Mouse (Mus musculus): Measurements from ENCODE around the gene Wars. TPM values are rescaled to one million over a fixed set of nuclear protein-coding genes. Genes with fewer than 3 reads are reported as not detected.

Wars gene
- polyA plus RNA-seq, 1 experiment from 2014 or later = 113 TPM

- Histone ChIP-seq H3K27ac (ENCODE audit: low read length) (no peak overlapping the region), H3K9ac (replicated peaks; ENCODE audit: low read depth, low read length) (no peak overlapping the region), H3K9me3 (ENCODE audit: control insufficient read depth, low read length) (no peaks in the 10 kb centered on the region), H3K36me3 (ENCODE audit: control insufficient read depth, insufficient read depth) (no peaks in the 10 kb centered on the region; the same call in 1 of the 2 replicates), H3K4me2 (ENCODE audit: low read length) (no peak overlapping the region), H3K27me3 (replicated peaks; ENCODE audit: control insufficient read depth, insufficient read depth, low read length) (no peaks in the 10 kb centered on the region), H3K4me3 (replicated peaks; ENCODE audit: low read length) (no peak overlapping the region), H3K4me1 (replicated peaks; ENCODE audit: control insufficient read depth, insufficient read depth, low read length) (peaks cover 3% of the 10 kb centered on the region)
- no peak for ATAC-seq
- WGBS = 92% methylated on average over 28 of the region's 28 CpGs
Measured at GRCm38 (mm10) chr12:108826958-108827535, 66.9 kb downstream of the Wars start.

- Histone ChIP-seq H3K27me3 (replicated peaks; ENCODE audit: control insufficient read depth, insufficient read depth, low read length) (no peaks in the 10 kb centered on the region), H3K4me3 (replicated peaks; ENCODE audit: low read length) (no peak overlapping the region), H3K9me3 (ENCODE audit: control insufficient read depth, low read length) (no peaks in the 10 kb centered on the region), H3K9ac (replicated peaks; ENCODE audit: low read depth, low read length) (no peak overlapping the region), H3K4me2 (ENCODE audit: low read length) (no peak overlapping the region), H3K27ac (ENCODE audit: low read length) (no peak overlapping the region), H3K36me3 (ENCODE audit: control insufficient read depth, insufficient read depth) (no peaks in the 10 kb centered on the region; the same call in 1 of the 2 replicates), H3K4me1 (replicated peaks; ENCODE audit: control insufficient read depth, insufficient read depth, low read length) (no peaks in the 10 kb centered on the region; the same call in 1 of the 2 replicates)
- ATAC-seq = no peak
- WGBS = 94% methylated on average over 19 of the region's 19 CpGs
Measured at GRCm38 (mm10) chr12:108826282-108826957, 67.6 kb downstream of the Wars start.

DNA sequence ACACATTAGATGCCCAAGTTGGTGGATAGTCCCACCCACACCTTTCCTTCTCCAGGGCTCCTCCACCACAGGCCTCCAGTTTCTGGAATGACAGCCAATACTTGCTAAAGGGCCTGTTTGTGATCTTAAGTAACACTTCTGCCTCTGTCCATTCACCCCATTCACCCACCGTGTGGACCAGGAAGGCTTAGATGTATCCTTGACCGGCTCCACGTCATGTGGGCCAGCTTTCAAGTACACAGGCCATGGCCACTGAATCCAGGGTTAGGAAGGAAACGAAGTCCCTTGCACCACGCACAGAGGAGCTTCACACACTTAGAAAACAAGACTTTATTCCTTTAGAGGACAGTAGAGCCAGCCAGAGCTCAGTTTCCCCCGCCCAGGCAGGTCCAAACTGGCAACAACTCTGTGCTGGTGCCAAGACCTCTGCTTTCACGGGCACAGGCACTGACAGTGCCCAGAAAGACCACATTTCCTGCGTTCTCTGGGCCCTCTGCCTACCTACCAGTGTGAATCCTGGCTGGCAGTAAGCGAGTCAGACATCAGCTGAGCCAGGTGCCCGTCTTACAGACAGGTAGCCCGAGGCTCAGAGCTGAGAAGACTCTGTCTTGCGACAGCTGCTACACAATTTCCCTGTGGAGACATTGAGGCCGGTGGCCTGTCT is 68.3 kb downstream of the Wars start:
- Histone ChIP-seq H3K9ac (replicated peaks; ENCODE audit: low read depth, low read length) (no peak overlapping the region), H3K4me2 (ENCODE audit: low read length) (no peak overlapping the region), H3K36me3 (ENCODE audit: control insufficient read depth, insufficient read depth) (no peaks in the 10 kb centered on the region; the same call in 1 of the 2 replicates), H3K9me3 (ENCODE audit: control insufficient read depth, low read length) (no peaks in the 10 kb centered on the region), H3K4me3 (replicated peaks; ENCODE audit: low read length) (no peak overlapping the region), H3K27ac (ENCODE audit: low read length) (no peak overlapping the region), H3K27me3 (replicated peaks; ENCODE audit: control insufficient read depth, insufficient read depth, low read length) (no peaks in the 10 kb centered on the region), H3K4me1 (replicated peaks; ENCODE audit: control insufficient read depth, insufficient read depth, low read length) (no peaks in the 10 kb centered on the region)
- WGBS = 90% methylated on average over 13 of the region's 13 CpGs
- ATAC-seq = no peak

- H3K27ac ChIP-seq (ENCODE audit: low read length) = no peak overlapping the region
- no peaks in the 10 kb centered on the region for H3K4me1 ChIP-seq (replicated peaks; ENCODE audit: control insufficient read depth, insufficient read depth, low read length)
- H3K27me3 ChIP-seq (replicated peaks; ENCODE audit: control insufficient read depth, insufficient read depth, low read length) = no peaks in the 10 kb centered on the region
- no peaks in the 10 kb centered on the region for H3K9me3 ChIP-seq (ENCODE audit: control insufficient read depth, low read length)
- WGBS = 90% methylated on average over 15 of the region's 15 CpGs
- H3K36me3 ChIP-seq (ENCODE audit: control insufficient read depth, insufficient read depth) = no peaks in the 10 kb centered on the region; the same call in 1 of the 2 replicates
- ATAC-seq = no peak
- H3K4me3 ChIP-seq (replicated peaks; ENCODE audit: low read length) = no peak overlapping the region
- no peak overlapping the region for H3K9ac ChIP-seq (replicated peaks; ENCODE audit: low read depth, low read length)
- no peak overlapping the region for H3K4me2 ChIP-seq (ENCODE audit: low read length)
Measured at GRCm38 (mm10) chr12:108824225-108824874, 69.6 kb downstream of the Wars start.

GRCm38 (mm10) chr12:108823036-108823435 is 70.9 kb downstream of the Wars start:
- Histone ChIP-seq H3K27me3 (replicated peaks; ENCODE audit: control insufficient read depth, insufficient read depth, low read length) (no peaks in the 10 kb centered on the region), H3K4me1 (replicated peaks; ENCODE audit: control insufficient read depth, insufficient read depth, low read length) (no peaks in the 10 kb centered on the region), H3K27ac (ENCODE audit: low read length) (no peak overlapping the region), H3K9me3 (ENCODE audit: control insufficient read depth, low read length) (no peaks in the 10 kb centered on the region), H3K36me3 (ENCODE audit: control insufficient read depth, insufficient read depth) (no peaks in the 10 kb centered on the region; the same call in 1 of the 2 replicates), H3K4me3 (replicated peaks; ENCODE audit: low read length) (no peak overlapping the region), H3K9ac (replicated peaks; ENCODE audit: low read depth, low read length) (no peak overlapping the region), H3K4me2 (ENCODE audit: low read length) (no peak overlapping the region)
- no peak for ATAC-seq
- 69% methylated on average over 8 of the region's 8 CpGs for WGBS

GRCm38 (mm10) chr12:108820461-108820860 is 73.5 kb downstream of the Wars start:
- H3K4me3 ChIP-seq (replicated peaks; ENCODE audit: low read length) = no peak overlapping the region
- 93% methylated on average over 4 of the region's 4 CpGs for WGBS
- H3K9me3 ChIP-seq (ENCODE audit: control insufficient read depth, low read length) = no peaks in the 10 kb centered on the region
- H3K4me1 ChIP-seq (replicated peaks; ENCODE audit: control insufficient read depth, insufficient read depth, low read length) = no peaks in the 10 kb centered on the region
- no peaks in the 10 kb centered on the region for H3K36me3 ChIP-seq (ENCODE audit: control insufficient read depth, insufficient read depth)
- no peak for ATAC-seq
- H3K27ac ChIP-seq (ENCODE audit: low read length) = no peak overlapping the region
- no peak overlapping the region for H3K9ac ChIP-seq (replicated peaks; ENCODE audit: low read depth, low read length)
- H3K27me3 ChIP-seq (replicated peaks; ENCODE audit: control insufficient read depth, insufficient read depth, low read length) = no peaks in the 10 kb centered on the region
- no peak overlapping the region for H3K4me2 ChIP-seq (ENCODE audit: low read length)

DNA sequence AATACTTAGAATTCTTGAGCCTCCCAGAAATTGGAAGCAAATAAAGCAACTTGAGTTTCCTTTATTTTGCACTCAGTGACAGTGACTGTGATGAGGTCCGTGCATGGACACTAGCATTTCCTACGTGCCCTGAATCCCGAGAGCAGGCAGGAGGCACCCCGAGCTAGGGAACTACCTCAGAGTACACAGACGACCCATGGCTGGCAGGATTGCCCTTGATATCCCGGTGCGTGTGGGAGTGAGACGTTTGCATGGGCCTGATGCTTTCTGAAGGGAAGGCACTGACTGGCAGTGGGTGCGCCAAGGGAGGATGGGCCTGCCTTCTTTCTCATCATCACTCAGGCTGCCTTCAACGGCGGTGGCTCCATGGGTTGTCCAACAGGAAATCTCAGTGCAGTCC is 77.4 kb downstream of the Wars start:
- 83% methylated on average over 11 of the region's 11 CpGs for WGBS
- Histone ChIP-seq H3K27me3 (replicated peaks; ENCODE audit: control insufficient read depth, insufficient read depth, low read length) (no peaks in the 10 kb centered on the region), H3K9me3 (ENCODE audit: control insufficient read depth, low read length) (no peaks in the 10 kb centered on the region), H3K4me3 (replicated peaks; ENCODE audit: low read length) (no peak overlapping the region), H3K4me2 (ENCODE audit: low read length) (no peak overlapping the region), H3K9ac (replicated peaks; ENCODE audit: low read depth, low read length) (no peak overlapping the region), H3K27ac (ENCODE audit: low read length) (no peak overlapping the region), H3K36me3 (ENCODE audit: control insufficient read depth, insufficient read depth) (no peaks in the 10 kb centered on the region), H3K4me1 (replicated peaks; ENCODE audit: control insufficient read depth, insufficient read depth, low read length) (no peaks in the 10 kb centered on the region)
- no peak for ATAC-seq

DNA sequence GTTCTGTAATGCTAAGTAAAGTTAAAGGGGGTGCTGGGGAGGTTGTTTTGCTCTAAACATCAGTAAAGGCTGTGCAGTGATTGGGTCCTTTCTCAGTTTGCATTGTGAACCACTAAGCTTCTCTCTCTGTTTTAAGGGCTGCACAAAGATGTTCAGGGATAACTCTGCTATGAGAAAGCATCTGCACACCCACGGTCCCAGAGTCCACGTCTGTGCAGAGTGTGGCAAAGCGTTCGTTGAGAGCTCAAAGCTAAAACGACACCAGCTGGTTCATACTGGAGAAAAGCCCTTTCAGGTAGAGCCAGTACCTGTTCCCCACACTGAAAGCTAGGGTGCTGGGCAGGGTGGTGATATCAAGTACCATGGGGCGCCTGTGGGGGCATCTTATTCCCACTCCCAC is 79.5 kb downstream of the Wars start:
- no peak overlapping the region for H3K4me3 ChIP-seq (replicated peaks; ENCODE audit: low read length)
- H3K27ac ChIP-seq (ENCODE audit: low read length) = no peak overlapping the region
- H3K9ac ChIP-seq (replicated peaks; ENCODE audit: low read depth, low read length) = no peak overlapping the region
- no peak overlapping the region for H3K4me2 ChIP-seq (ENCODE audit: low read length)
- 0 out of 2 replicates have a peak, but pooled peaks cover 2% of the 10 kb centered on the region for H3K4me1 ChIP-seq (replicated peaks; ENCODE audit: control insufficient read depth, insufficient read depth, low read length)
- H3K9me3 ChIP-seq (ENCODE audit: control insufficient read depth, low read length) = no peaks in the 10 kb centered on the region
- WGBS = 92% methylated on average over 6 of the region's 6 CpGs
- ATAC-seq = no peak
- no peaks in the 10 kb centered on the region for H3K27me3 ChIP-seq (replicated peaks; ENCODE audit: control insufficient read depth, insufficient read depth, low read length)
- H3K36me3 ChIP-seq (ENCODE audit: control insufficient read depth, insufficient read depth) = no peaks in the 10 kb centered on the region

DNA sequence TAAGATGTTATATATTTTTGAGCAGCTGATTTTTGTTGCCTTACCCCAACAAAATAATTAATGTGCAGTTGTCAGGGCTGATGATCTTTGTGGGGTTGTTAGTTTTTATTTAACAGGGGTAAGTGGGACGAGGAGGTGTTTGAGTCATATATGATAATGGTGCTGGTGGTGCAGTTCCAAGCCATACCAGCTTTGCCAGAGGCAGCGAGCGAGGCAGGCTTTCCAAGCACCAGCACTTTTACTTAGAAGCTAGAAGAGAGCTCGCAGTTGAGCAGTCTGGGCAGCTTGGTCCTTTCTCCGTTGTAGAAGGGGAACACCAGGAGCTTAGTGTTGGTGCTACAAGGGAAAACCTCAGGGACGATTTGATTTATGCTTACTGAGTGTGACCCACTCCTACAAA is 81.5 kb downstream of the Wars start:
- no peaks in the 10 kb centered on the region for H3K36me3 ChIP-seq (ENCODE audit: control insufficient read depth, insufficient read depth)
- no peak for ATAC-seq

More for the DNA sequence above, 81.5 kb downstream of the Wars start:
- Histone ChIP-seq H3K27me3 (replicated peaks; ENCODE audit: control insufficient read depth, insufficient read depth, low read length) (no peaks in the 10 kb centered on the region), H3K9ac (replicated peaks; ENCODE audit: low read depth, low read length) (no peak overlapping the region), H3K9me3 (ENCODE audit: control insufficient read depth, low read length) (no peaks in the 10 kb centered on the region), H3K4me2 (ENCODE audit: low read length) (no peak overlapping the region), H3K4me1 (replicated peaks; ENCODE audit: control insufficient read depth, insufficient read depth, low read length) (0 out of 2 replicates have a peak, but pooled peaks cover 2% of the 10 kb centered on the region), H3K4me3 (replicated peaks; ENCODE audit: low read length) (no peak overlapping the region), H3K27ac (ENCODE audit: low read length) (no peak overlapping the region)
- 81% methylated on average over 6 of the region's 6 CpGs for WGBS
